Mouse (Mus musculus) brain, embryonic 14.5 days (tissue): Measurements from ENCODE around the gene Tcf7l2. TPM values are rescaled to one million over a fixed set of nuclear protein-coding genes. Genes with fewer than 3 reads are reported as not detected.

ENCODE experiments used
- DNase-seq: peaks from one replicate; pipeline ENCODE4 v3.0.0-alpha.2; 2011; ENCODE audit warnings: low read depth
- CTCF ChIP-seq: fragments of 200-500 bp; IDR thresholded peaks from 2 replicates; pipeline ENCODE4 v1.5.1; 2012; ENCODE audit warnings: inconsistent platforms, mild to moderate bottlenecking, moderate library complexity, borderline replicate concordance; ENCODE audit not compliant: insufficient read depth, insufficient read length; ENCODE audit errors: extremely low read depth
- POLR2A ChIP-seq: fragments of 200-500 bp; IDR thresholded peaks from 2 replicates; pipeline ENCODE4 v1.6.1; 2012; ENCODE audit warnings: mild to moderate bottlenecking, inconsistent platforms, borderline replicate concordance; ENCODE audit not compliant: poor library complexity, insufficient read depth, insufficient read length, severe bottlenecking; ENCODE audit errors: extremely low read depth
- polyA plus RNA-seq: library from polyadenylated mRNA; depleted of rRNA; stranded (reverse); fragments of >200 nt; gene quantifications from 2 replicates; pipeline ENCODE4 v1.2.3, GENCODE M21; 2012

The Tcf7l2 gene
- polyA plus RNA-seq, 1 experiment = 296 TPM

DNA sequence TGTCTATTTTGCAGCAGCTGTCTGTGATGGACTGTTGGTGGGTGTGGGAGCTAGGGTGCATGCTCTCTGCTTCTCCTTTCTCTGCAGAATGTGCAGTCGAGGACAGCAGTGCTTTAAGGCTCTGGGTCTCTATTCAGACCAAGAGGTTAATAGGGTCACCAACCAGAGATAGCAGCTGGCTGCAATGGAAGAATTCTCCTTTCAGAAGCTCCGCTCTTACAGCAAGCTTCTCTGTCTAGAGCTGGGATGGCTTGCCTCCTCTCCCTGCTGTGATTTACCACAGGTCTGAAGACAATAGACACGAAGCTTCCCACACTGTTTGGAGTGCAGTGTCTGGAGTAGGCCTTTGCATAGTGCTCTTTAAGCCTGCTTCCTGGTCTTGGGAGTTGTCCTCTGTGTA, 48.2 kb downstream of the Tcf7l2 start:
- no peak for DNase-seq
- no peak for TF ChIP-seq CTCF
- no peak for TF ChIP-seq POLR2A

DNA sequence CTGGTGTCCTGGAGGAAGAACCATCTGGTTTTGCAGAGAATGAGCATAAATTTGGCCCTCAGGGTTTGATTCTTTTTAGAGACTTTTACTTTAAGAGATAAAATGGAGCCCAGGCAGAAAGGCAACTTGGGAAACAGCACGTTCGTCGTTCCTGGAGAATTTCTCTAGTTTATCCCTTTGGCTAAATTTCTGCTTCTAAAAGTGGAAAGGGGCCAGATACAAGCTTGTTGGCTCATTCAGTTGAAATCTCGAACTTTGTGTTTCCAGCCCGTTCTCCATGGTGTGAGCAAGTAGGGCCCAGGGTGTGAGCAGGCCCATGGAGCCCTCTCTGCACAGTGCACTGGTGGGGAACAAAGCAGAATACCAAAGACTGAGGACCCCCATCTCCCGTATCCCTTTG, 49.7 kb downstream of the Tcf7l2 start:
- TF ChIP-seq POLR2A (no peak), CTCF (no peak)
- DNase-seq = no peak

DNA sequence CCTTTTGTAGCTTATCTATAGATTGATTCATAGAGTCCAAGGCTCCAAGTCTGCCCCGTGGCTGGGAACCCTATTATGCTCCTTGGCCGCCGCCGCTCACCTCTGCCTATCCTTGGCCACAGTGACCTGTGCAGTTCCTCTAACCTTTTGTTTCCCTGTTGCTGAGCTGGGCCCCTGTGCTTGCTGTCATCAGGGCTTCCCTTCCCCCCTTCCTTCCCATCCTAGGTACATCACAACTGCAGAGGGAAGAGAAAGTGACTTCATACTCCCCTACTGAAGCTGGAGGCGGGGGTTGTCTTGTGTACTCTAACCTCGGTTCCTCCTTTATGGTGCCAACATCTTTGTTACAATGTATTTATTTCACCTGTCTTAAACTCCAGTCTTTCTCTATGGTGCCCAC, 50.3 kb downstream of the Tcf7l2 start:
- TF ChIP-seq CTCF (no peak), POLR2A (no peak)
- no peak for DNase-seq

DNA sequence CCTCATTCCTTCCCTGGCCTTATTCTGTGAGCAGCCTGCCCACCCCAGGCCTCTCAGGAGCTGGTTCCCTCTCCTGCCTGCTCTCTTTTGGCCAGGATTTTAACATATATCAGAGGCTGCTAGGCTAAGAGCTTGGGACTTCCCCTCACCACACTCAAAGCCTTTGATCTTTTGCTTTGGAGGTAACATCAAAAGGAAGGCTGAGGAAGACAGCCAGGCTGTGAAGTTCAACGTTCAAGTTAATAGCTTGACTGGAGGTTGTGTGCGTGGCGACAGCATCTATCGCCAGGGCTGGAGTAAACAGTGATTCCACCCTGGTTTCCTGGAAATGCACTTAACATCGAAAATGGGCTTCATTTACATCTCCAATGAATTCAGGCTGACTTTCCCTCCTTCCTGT, 51.0 kb downstream of the Tcf7l2 start:
- DNase-seq = peak; percentile 44
- no peak for TF ChIP-seq CTCF
- no peak for TF ChIP-seq POLR2A

DNA sequence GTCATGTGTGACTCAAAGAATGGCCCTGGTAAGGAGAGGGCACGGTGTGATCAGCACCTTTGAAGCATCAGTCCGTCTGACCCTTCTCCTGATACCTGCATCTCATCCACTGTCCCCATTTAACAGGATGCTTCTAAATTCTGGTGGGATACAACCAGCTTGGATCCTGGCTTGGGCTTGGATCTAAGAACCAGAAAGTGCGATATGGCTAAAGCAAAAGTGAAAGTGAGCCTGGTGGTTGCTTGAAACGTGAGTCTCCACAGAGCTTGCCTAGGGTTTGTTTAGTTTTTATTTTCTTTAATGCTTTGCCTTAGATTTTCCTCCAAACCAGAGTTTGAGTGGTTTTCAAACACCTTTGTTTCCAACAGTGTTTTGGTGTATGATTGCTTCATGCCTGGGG, 51.4 kb downstream of the Tcf7l2 start:
- no peak for TF ChIP-seq POLR2A
- TF ChIP-seq CTCF = no peak
- no peak for DNase-seq

DNA sequence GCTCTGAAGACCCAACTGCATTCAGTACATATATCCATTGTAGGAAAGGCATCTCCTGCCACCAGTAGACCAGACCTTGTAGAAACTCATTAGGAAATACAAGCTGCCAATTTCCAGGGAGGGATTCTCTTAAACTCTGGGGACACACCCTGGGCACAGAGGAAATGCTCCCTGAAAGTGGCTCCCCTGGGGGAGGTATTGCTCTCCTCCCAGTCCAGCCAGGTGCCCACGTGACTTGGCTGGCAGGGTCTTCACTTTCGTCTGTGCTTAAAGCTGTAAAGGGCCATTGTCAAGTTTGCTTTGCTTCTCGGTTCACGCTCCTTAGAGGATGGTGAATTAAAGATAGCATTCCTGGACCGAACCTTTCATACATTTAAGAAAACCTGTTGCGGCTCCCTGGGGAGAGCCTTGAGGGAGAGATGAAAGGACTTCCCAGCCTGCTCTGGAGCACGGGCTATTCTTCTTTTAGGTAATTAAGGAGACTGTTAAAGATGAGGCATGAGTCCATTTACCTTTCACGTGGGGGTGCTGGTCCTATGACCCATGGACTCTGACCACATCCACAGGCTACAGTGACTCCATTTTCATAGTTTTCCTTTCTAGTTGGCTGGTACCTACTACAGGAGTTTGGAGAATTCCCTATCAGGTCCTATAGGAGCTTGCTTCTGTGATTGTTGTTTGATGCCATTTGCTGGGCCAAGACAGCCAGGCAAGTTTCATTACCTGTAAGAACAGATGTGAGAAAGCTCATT, 52.8 kb downstream of the Tcf7l2 start:
- no peak for DNase-seq
- no peak for TF ChIP-seq POLR2A
- no peak for TF ChIP-seq CTCF

DNA sequence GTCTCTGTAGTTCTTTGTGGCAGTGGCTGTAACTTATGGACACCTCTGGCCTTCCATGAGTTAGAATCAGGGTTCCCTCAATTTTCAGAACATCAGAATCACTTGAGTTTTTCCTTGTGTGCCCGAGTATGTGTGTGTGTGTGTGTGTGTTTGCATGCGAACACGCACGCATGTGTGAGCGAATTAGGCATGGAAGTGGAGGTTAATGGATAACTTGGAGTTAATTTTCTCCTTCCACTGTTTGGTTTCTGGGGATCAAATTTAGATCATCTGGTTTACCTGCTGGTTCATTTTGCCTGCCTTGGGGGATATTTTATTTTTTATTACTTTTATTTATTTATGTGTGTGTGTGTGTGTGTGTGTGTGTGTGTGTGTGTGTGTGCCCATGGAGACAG, 53.3 kb downstream of the Tcf7l2 start:
- TF ChIP-seq CTCF (no peak), POLR2A (no peak)
- DNase-seq = no peak

DNA sequence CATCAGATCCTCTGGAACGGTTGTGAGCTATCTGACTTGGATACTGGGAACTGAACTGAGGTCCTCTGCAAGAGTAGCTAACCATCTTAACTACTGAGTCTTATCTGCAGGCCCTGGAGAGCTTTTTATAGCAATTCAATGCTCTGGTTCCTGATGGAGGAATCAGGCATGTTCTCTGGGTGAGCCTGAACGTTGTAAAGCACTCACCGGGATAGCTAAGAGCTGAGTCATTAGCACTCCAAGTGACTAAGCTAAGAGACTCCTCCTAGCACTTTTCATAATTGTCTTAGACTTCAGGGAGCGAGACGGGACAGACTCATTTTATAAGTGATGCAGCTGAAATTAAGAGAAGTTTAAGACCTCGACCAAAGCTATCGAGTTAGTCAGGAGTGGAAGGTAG, 53.7 kb downstream of the Tcf7l2 start:
- no peak for DNase-seq
- TF ChIP-seq POLR2A (no peak), CTCF (no peak)

DNA sequence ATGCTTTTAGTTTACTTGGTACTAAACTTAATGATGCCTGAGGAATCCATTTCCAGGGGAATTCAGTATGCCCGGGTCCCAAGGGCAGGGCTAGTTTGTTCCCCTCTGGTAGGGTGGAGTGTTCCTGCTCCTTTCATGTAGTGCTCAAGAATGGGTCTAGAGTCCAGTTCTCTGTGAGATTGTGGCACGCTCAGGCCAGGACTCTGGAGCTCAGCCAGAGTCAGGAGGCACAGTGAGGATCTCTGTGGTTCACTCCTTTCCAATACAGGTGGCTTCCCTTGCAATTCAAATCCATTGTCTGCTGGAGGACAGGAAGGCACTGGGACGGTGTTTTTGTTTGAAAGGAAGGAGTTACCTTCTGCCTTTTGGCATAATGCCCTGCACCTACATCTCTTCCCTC, 56.2 kb downstream of the Tcf7l2 start:
- no peak for DNase-seq
- TF ChIP-seq CTCF (no peak), POLR2A (no peak)

DNA sequence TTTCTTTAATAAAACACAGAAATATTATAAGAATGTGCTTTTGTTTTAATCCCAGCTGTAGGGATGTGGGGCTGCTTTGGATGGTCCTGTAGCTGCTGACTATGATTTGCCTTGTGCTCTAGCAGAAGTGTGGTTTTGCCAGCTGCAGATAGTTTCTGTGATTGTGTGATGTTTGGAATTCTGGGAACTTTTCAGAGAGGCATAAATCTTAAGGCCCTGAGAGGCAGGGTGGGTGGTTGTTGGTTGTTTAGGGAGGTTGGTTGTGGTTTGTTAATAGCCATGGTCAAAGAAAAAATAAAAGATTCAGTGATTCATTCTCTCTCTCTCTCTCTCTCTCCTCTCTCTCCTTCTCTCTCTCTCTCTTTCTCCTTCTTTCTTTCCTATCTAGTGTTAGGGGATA, 57.8 kb downstream of the Tcf7l2 start:
- TF ChIP-seq CTCF (no peak), POLR2A (no peak)
- no peak for DNase-seq

DNA sequence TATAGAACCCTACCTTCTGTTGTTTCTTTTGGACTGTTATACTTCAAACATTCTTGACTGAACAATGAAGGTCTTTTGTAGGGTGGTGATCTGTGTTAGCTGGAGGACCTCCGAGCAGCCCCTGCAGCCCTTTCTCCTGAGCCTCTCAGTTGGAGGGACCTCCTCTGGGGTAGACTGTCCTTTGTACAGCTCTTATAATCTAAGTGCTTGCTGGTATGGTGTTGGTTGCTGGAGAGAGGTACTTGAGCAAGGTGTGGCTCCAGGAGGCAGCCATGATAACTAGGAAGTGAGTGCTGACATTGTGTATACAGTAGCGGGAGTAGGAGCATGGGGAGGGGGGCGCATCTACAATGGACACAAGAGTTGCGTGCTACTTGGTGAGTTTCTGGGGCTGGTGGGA, 58.4 kb downstream of the Tcf7l2 start:
- TF ChIP-seq POLR2A = no peak
- no peak for DNase-seq

DNA sequence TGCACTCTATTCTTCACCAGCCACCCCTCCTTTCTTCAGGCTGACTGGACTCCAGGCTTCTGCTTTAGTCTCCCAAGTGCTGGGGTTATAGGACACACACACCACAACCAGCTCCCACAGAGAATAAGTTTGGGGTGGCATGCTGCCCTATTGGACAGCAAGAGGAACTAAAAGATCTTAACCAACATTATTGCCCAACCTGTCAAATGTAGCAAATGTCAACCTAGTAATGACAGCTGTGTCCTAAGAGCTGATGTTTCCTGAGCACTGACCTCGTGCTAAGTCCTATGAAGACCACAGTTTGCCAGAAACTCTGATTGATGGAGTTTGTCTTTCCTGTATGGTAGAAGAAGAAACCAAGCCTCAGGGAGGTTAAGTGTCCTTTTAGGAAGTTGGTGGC, 61.5 kb downstream of the Tcf7l2 start:
- DNase-seq = no peak
- no peak for TF ChIP-seq CTCF
- no peak for TF ChIP-seq POLR2A

DNA sequence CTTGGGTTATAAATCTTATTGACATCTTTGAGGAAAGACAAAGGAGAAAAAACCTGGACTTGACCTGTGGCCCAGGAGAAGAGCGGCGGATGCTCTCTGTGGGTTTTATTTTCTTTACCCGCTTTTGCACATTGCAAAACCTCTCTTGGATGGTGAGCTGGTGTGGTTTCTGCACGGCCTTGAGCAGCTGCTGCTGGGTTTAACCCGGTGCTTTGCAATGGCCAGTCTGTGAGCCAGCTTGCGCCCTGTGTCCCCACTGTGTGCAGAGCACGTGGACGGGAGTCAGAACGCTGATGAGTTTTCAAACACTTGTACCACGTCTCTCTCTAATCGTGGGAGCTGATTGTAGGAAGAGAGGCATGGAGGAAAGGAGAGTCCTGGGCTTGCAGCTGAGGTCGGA, 62.2 kb downstream of the Tcf7l2 start:
- no peak for TF ChIP-seq CTCF
- no peak for TF ChIP-seq POLR2A
- no peak for DNase-seq

DNA sequence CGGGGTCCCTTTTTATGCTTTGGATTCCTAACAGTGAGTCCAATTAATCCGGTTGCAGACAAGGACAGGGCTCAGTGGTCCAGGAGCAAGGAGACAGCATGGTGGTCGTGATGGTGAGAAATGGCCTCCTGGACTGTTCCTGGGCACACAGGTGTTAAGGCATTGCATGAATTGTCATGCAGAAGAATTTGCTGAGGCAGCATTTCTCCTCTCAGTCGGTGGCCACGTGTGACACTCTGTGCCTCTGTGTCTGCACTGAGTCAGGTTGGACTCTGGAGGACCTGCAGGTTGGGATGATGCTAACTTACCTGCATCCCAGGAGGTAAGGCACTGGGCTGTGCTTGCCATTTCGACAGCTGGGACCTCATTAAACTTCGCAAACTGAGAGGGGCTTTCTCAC, 63.2 kb downstream of the Tcf7l2 start:
- no peak for TF ChIP-seq CTCF
- TF ChIP-seq POLR2A = no peak
- DNase-seq = no peak
